Mouse (Mus musculus): ENCODE results near the gene Vsig8. TPM values are rescaled to one million over a fixed set of nuclear protein-coding genes. Genes with fewer than 3 reads are reported as not detected.

Vsig8 gene
- polyA plus RNA-seq, 1 experiment = 0.19 TPM

DNA sequence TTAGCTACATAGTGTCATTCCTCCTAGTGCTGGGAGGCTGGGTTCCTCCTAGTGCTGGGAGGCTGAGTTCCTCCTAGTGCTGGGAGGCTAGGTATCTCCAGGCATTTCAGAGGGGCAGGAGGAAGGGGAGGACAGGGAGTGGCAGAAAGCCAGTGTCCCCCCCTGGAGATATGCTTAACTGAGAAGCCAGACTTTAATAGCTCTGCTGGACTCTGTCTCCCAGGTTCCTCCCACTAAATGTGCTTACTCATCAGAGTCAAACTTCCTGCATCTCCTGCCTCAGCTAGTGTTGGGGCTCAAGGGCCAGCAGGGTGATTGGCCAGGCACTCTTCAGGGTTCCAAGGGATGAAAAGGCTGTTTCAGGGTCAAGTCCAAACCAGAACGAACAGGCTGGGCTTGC is 40.3 kb upstream of the Vsig8 start:
- no peak for DNase-seq (ENCODE audit: low read depth)
- no peak for TF ChIP-seq CTCF (IDR thresholded peaks at IDR 0.05; ENCODE audit: borderline replicate concordance, extremely low read depth, insufficient read depth, insufficient read length)
- TF ChIP-seq POLR2A (IDR thresholded peaks at IDR 0.05; ENCODE audit: borderline replicate concordance, extremely low read depth, insufficient read depth, insufficient read length, poor library complexity, severe bottlenecking) = no peak

- no peak for TF ChIP-seq POLR2A (IDR thresholded peaks at IDR 0.05; ENCODE audit: borderline replicate concordance, extremely low read depth, insufficient read depth, insufficient read length, poor library complexity, severe bottlenecking)
- TF ChIP-seq CTCF (IDR thresholded peaks at IDR 0.05; ENCODE audit: borderline replicate concordance, extremely low read depth, insufficient read depth, insufficient read length) = peak; percentile 51; the same call in 1 of the 2 replicates
- no peak for DNase-seq (ENCODE audit: low read depth)
These were observed 37.7 kb upstream of the Vsig8 start for GRCm38 (mm10) chr1:172518013-172518412.

DNA sequence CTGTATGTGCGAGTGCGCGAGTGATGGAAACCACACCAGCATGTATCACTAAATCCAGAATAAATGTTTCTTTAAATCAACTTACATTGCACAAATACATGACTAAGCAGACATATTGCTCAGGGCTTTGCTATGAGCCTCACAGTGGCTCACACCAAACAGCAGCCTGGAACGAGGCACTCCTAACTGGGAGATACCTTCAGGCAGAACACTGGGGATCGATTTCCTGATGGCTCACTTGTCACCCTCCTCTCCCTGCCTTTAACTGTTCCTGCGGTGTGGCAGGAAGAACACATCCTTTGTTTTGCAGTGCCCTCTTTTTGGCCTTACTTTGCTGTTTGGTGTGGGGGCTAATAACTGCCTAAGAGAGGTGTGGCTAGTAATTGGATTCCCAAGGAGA is 36.1 kb upstream of the Vsig8 start:
- no peak for TF ChIP-seq POLR2A (IDR thresholded peaks at IDR 0.05; ENCODE audit: borderline replicate concordance, extremely low read depth, insufficient read depth, insufficient read length, poor library complexity, severe bottlenecking)
- TF ChIP-seq CTCF (IDR thresholded peaks at IDR 0.05; ENCODE audit: borderline replicate concordance, extremely low read depth, insufficient read depth, insufficient read length) = no peak

DNA sequence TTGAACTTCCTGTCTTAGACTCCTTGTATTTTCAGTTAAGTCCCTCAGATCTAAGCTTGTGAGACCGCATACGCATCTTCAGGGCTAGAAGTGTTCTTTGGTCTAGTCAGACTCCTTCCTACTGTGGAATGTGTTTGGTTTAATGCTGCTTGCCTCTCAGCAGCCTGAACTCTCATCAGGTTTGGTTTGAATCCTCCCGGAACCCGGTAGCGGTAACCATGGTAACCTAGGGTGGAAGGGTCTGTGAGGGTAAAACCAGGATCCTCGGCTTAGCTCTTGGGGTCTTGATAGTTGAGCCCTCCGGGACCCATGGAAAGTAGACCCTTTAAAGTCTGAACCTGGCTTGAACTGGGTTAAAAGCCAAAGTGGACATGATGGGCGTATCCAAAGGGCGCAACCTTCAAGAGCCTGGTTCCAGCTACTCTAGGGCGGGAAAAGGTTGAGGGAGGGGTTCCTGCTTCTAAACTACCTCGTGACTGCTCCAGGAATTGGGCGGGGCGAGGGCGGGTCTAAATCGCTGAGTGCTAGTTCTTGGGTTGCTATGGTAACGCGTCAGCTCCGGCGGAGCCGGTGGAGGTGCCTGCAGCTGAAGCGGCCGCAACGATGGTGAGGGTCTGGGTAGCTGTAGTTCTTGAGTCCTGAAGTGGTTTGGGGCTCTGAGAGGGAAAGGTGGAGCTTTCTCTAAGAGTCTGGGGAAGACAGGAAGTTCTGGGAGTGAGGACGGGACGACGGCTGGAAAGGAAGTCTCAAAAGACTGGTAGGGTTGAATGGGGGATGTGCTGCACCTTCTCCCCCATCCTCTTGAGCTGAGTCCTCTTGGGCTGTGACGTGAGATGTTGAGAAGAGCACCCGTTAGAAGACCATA is 34.9 kb upstream of the Vsig8 start, which contains the start of gene Cfap45:
Gene Cfap45 (plus strand): TSS at position 226 of the 865 bp plus-strand sequence.
- DNase-seq (ENCODE audit: low read depth) = peak; percentile 96
- TF ChIP-seq CTCF (IDR thresholded peaks at IDR 0.05; ENCODE audit: borderline replicate concordance, extremely low read depth, insufficient read depth, insufficient read length) = no peak
- TF ChIP-seq POLR2A (IDR thresholded peaks at IDR 0.05; ENCODE audit: borderline replicate concordance, extremely low read depth, insufficient read depth, insufficient read length, poor library complexity, severe bottlenecking) = no peak

More for the DNA sequence above, 36.1 kb upstream of the Vsig8 start:
- DNase-seq (ENCODE audit: low read depth) = no peak

- no peak for DNase-seq (ENCODE audit: low read depth)
- no peak for TF ChIP-seq CTCF (IDR thresholded peaks at IDR 0.05; ENCODE audit: borderline replicate concordance, extremely low read depth, insufficient read depth, insufficient read length)
- no peak for TF ChIP-seq POLR2A (IDR thresholded peaks at IDR 0.05; ENCODE audit: borderline replicate concordance, extremely low read depth, insufficient read depth, insufficient read length, poor library complexity, severe bottlenecking)
These were observed 33.2 kb upstream of the Vsig8 start for GRCm38 (mm10) chr1:172522524-172522923.

DNA sequence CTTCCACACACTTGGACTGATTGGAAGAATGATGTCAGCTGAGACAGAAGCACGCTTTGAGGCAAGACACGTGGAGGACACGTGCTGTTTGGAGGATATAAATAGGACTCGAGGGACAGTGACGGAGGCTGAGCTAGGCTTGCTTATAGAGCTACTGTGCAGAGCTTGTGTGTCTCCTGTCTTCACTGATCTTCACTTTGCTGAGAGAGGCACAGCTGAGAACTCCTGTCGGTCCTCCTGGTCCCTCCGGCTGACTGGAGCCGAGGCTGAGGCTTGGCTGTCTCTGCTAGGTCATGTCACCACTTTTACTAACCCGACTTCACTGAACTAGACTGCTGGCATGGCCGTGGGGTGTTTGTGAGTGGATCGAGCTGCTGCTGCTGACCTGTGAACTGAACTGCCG is 32.0 kb upstream of the Vsig8 start:
- DNase-seq (ENCODE audit: low read depth) = no peak
- TF ChIP-seq POLR2A (IDR thresholded peaks at IDR 0.05; ENCODE audit: borderline replicate concordance, extremely low read depth, insufficient read depth, insufficient read length, poor library complexity, severe bottlenecking) (no peak), CTCF (IDR thresholded peaks at IDR 0.05; ENCODE audit: borderline replicate concordance, extremely low read depth, insufficient read depth, insufficient read length) (no peak)

GRCm38 (mm10) chr1:172525027-172525764 is 30.5 kb upstream of the Vsig8 start:
- TF ChIP-seq CTCF (IDR thresholded peaks at IDR 0.05; ENCODE audit: borderline replicate concordance, extremely low read depth, insufficient read depth, insufficient read length) (no peak), POLR2A (IDR thresholded peaks at IDR 0.05; ENCODE audit: borderline replicate concordance, extremely low read depth, insufficient read depth, insufficient read length, poor library complexity, severe bottlenecking) (no peak)
- DNase-seq (ENCODE audit: low read depth) = peak; percentile 60

DNA sequence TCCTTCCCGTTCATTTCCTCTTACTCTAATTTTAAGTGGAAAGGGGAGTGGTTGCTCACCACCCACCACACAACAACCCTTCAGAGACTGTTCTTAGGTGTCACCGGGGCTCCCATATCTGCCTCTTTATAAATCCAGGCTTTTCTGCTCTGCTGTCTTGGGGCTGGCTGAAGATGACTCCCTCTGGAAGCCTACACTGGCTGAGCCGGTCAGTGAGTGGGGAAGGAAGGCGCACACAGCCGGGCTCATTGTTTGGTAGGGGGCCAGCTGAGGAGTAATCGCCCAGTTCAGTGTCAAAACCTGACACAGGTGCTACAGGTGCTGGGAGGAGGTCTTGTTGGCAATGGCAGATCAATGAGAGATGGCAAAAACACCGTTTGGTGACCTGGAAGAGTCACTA is 29.8 kb upstream of the Vsig8 start:
- DNase-seq (ENCODE audit: low read depth) = no peak
- TF ChIP-seq POLR2A (IDR thresholded peaks at IDR 0.05; ENCODE audit: borderline replicate concordance, extremely low read depth, insufficient read depth, insufficient read length, poor library complexity, severe bottlenecking) (no peak), CTCF (IDR thresholded peaks at IDR 0.05; ENCODE audit: borderline replicate concordance, extremely low read depth, insufficient read depth, insufficient read length) (no peak)

DNA sequence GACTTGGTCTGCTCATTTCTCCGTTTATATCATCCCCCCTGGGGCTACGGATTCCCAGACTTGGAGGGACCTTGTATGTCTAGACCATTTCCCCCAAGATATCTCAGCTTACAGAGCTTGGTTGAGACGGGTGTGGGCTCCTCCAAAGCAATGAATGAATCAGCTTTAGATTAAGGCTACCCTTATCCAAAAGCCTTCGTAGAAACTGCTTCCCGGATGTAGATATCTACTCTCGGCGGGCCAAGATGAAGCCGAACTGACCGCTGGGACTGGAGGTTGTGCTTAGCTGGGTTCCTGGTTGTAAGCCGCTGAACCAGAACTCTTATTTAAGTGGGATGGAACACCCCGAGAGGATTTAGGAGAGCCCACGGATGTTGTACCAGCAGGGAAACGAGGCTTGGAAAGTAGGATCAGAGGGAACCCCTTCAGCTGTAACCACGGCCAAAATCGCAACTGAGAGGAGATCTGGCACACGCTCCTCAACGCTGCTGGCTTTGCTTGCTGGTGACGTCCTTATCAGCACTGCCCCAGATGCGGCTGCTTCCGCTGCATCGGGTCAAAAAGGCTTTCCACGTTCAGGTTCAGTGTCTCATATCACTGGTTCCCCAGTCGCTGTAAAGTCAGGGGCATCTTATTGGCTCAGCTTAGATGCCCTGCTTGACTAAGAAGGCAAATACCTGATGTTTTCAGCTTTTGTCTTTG is 29.2 kb upstream of the Vsig8 start:
- DNase-seq (ENCODE audit: low read depth) = no peak
- TF ChIP-seq CTCF (IDR thresholded peaks at IDR 0.05; ENCODE audit: borderline replicate concordance, extremely low read depth, insufficient read depth, insufficient read length) = no peak
- TF ChIP-seq POLR2A (IDR thresholded peaks at IDR 0.05; ENCODE audit: borderline replicate concordance, extremely low read depth, insufficient read depth, insufficient read length, poor library complexity, severe bottlenecking) = no peak

DNA sequence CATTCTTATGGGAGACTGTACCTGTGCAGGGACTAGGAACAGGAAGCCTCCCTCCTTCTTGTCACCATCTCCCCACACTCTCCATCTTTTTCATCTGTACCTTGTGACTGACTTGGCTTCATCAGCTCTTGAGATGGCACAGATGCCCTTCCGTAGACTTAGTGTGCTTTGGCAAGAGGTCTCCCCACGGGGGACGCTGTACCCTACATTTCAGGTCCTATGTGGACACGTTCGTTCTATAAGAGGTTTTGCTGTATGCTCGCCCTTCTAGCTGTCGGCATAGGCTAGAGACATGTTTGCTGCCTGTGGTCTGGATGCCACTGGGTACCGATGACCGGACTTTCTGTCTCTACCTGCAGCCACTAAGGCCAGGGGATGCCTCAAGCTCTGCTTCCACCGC is 28.3 kb upstream of the Vsig8 start:
- TF ChIP-seq CTCF (IDR thresholded peaks at IDR 0.05; ENCODE audit: borderline replicate concordance, extremely low read depth, insufficient read depth, insufficient read length) = no peak
- TF ChIP-seq POLR2A (IDR thresholded peaks at IDR 0.05; ENCODE audit: borderline replicate concordance, extremely low read depth, insufficient read depth, insufficient read length, poor library complexity, severe bottlenecking) = no peak
- DNase-seq (ENCODE audit: low read depth) = no peak

DNA sequence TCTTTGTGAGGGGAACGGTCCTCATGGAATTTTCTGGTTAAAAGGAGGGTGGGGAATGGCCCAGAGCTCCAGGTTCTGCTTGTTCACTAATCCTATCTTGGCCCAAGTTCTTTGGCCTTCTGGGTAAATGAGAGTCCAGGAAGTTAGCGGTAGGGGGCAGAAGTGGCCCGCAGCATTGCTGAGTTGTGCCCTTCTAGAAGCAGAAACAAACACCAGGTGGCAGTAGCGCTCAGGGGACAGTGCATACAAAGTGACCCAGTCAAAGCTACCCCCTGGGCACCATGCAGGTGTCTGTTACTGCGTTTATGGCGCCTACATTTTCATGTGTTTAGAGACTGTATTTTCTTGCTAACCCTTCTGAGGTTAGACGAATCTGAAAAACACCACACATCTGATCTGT is 27.0 kb upstream of the Vsig8 start:
- peak; percentile 92 for DNase-seq (ENCODE audit: low read depth)
- TF ChIP-seq POLR2A (IDR thresholded peaks at IDR 0.05; ENCODE audit: borderline replicate concordance, extremely low read depth, insufficient read depth, insufficient read length, poor library complexity, severe bottlenecking) (no peak), CTCF (IDR thresholded peaks at IDR 0.05; ENCODE audit: borderline replicate concordance, extremely low read depth, insufficient read depth, insufficient read length) (peak; percentile 94)
